Mouse (Mus musculus) mature B cell (primary cell): ENCODE results near the gene Rftn1.

ENCODE experiments used
- in situ Hi-C: fragments of 300-500 bp; cut with MboI; formaldehyde crosslinking; loops from 2 replicates; pipeline ENCODE4 v1.14.3; 2019

Gene Rftn1

DNA sequence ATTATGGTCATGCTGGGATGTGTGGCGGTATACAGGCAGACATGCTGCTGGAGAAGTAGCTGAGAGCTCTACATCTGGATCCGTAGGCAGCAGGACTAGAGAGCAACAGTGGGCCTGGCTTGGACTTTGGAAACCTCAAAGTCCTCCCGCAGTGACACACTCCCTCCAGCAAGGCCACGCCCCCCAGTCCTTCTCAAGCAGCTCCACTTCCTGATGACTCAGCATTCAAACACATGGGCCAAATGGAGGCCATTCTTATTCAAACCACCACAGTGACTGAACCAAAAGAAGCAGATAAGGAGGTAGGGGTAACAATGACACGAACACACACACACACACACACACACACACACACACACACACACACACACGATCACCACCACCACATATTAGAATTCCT lies 17.7 kb downstream of the Rftn1 start:
- in situ Hi-C loops, result no loop called here

DNA sequence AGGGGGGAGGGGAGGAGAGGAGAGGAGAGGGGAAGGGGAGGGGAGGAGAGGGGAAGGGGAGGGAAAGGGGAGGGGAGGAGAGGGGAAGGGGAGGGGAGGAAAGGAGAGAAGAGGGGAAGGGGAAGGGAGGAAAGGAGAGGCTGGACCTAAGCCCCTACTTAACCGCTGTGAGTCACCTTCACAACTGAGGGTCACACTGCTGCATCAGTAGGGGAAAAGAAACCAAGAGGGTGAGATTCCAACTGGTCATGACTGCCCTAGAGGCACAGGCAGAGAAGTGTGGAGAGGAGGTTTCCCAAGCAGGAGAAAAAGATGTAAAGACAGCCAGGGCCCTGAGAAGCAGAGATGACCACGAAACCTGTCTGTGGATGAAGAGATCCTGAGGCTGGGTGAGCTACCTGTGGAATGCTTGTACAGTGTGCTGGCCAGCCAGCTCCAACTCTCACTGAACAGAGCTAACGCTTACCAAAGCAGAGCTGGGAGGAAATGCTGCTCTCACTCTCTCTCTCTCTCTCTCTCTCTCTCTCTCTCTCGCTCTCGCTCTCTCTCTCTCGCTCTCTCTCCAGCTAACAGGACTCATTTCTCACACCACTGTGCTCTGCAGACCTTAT lies 19.4 kb downstream of the Rftn1 start:
- in situ Hi-C loops, result no loop called here

DNA sequence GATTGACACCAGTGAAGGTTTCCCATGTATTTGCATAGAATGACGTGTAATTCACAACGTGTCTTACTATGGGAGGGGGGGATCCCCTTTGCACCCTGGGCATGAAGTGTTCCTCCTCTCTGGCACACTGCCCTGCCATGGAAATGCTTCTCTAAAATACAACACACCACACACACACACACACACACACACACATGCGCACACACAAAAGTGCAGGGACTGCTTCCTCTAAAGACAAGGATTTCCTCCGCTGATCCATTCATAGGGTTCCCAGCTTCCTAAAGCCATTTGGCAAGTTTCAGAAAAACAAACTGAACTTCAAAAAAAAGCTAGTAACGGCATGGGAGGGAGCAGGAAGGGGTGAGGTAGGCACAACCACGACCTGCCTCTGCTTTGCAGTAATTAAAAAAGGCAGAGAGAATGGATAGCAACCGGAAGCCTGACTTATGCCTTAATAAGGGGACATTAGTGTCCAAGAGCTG lies 20.5 kb downstream of the Rftn1 start:
- in situ Hi-C loops, result no loop called here

DNA sequence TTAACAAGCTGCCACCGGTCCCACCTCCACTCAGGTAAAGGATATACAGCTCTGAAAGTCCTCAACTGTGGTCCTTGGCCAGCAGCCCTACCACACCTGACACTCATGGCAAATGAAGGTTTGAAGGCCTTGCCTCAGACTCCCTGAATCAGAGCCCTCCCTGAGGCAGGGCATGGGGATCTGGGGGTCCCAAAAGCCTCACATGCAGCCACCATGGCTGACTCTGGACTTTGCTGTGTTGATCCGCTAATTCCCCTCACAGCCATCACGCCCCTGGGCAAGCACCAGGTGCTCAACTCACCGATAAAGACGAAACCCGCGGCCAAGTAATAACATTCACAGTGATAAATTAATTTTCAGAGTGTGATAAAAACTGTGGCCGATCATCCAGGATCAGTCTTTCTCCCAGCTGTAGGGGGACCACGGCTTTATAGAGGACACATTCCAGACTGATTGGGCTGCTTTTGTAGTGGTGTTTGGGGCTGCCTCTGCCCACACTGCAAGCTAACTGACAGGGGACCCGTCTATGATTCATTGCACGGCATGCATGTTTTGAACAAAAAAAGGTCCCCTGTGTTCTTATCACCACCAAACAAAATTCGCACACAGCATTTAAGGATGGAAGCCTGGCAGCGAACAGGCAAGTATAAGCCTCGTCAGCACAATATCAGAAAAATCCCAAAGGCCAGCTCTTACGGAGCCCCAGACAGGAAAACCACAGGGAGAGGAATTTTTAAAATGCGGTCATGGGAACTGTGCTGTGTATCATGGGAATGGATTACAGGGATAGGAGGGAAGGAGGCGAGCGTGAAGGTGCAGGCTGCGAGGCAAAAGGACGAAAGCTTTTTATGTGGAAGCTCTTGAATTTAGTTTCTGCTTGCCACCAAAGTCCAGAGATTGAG lies 29.3 kb downstream of the Rftn1 start:
- in situ Hi-C loops, result no loop called here

DNA sequence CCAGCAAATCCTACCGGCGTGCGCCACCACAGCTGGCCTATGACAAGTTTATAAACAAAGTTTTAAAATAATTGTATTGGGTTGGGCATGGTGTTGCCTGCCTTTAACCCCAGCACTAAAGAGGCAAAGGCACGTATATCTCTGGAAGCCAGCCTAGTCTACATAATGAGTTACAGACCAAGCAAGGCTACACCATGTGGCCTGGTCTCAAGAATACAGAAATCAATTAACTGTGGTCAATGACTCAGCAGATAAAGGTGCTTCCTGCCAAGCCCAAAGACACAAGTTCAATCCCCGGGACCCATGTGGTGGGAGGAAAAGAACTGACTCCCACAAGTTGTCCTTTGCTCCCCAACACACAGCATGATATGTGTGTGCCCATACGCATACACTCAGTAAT lies 30.1 kb downstream of the Rftn1 start:
- in situ Hi-C loops, result no loop called here

DNA sequence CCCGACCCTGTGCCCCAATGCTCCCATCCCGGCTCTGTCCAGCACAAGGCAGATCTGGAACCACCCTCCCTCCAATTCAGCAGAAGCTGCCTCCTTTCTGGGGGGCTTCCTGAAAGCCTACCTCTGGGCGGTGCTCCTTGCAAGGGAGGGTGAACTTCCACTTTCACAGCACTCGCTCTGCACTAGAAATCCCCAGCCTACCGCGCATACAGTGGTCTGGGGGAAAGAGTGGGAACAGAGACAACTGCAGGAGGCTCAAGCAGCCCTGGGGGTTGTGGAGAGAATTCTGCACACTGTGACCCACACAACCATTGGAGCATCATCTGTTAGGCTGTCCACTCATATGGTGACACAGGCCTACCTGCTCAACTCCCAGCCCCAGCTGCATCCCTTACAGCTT lies 30.7 kb downstream of the Rftn1 start:
- in situ Hi-C loops, result no loop called here

DNA sequence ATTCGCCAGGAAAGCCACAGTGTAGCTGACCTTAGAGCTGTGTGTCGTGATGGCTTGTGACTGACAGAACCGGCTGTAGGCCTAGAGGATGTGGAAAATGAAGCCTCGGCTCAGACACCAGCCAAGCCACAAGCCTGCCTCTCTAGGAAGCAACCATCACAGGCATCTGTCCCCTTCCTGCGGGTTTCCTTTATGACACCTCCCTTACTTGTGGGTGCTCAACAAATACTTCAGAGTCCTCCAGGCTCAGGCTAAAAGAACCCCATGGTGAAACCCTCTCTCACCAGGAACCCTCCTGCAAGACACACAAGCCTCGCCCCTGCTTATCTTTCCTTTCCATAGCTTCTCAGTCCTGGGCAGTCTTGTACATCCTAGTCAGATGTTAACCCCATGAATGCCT lies 31.9 kb downstream of the Rftn1 start:
- in situ Hi-C loops, result no loop called here

DNA sequence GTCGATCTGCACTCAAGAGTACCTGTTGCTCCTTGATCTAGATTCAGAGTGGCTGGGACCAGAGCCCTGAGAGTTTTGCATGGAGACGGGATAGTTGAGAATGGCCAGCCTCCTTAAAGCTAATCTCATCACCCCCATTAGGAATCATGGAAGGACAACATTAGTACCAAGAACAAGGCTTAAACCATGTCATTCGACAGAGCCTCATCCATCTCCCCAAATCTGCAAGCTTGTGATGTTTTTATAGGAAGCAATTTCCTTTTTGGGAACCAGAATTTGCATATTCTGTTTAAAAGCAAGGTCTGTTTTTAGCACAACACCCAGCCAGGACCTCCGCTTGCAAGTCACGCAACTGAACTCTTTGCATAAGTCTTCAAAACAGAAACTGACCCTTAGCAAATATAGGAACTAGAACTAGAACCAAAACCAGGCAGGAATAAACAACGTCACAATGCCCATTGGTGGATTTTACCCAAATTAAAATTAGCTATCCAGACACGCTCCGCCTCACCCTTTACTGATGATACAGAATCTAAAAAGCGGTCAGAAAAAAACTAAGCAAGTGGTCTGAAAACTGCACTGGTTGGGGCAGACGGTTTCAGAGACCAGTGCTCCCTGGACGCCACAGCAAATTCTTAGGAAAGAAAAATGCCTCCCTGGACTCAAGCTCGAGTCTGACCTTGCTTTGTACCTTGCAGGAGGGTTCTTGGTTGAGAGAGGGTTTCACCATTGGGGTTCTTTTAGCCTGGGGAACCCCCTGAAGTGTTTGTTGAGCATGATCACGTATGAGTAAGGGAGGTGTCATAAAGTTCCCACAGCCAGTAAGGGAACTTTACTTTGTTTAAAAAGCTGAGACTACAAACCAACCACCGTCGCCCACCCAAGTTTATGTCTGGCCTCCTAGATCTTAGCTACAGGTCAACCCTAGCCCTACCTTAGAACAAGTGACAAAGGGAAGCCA lies 33.0 kb downstream of the Rftn1 start:
- in situ Hi-C loops, result no loop called here

DNA sequence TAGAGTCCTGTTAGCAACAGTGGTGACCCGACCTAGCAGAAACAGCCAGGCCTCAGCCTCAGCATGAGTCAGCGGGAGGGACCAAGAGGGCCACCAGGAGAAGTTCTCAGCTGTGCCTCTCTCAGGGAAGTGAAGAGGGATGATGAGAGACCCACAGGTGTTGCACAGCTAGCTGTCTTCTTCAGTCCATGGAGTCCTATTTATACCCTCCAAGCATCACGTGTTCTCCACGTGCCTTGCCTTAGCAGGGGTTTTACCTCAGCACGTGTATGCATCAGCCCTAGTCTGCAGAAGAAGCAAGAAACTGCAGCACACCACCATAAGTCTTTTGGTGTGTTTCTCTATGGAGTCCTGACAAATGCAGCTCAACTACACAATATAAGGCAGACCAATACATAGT lies 38.4 kb downstream of the Rftn1 start:
- in situ Hi-C loops, result no loop called here

DNA sequence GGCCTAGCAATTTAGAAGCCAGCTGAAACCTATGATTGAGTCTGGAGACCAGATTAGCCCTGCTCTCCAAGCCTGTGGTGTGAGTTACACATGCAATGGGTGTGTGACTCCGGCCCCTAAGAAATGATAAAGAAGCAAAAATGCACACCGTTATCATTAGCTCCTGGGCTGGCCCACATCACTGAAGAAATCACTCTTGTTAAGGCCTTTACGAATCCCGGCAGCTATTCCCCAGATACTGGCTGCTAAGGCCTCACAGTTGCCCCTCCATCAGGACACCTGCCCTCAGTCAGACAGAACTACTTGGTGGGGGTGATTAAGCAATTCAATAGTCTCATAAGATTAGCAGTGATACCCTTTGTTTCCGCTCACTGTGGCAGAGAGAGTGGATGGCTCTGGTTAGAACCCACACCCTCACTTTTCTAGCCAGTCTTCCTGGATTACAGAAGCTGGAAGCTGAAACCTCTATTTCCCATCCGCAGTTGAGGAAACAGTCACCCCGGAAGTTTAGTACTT lies 39.2 kb downstream of the Rftn1 start:
- in situ Hi-C loops, result no loop called here

DNA sequence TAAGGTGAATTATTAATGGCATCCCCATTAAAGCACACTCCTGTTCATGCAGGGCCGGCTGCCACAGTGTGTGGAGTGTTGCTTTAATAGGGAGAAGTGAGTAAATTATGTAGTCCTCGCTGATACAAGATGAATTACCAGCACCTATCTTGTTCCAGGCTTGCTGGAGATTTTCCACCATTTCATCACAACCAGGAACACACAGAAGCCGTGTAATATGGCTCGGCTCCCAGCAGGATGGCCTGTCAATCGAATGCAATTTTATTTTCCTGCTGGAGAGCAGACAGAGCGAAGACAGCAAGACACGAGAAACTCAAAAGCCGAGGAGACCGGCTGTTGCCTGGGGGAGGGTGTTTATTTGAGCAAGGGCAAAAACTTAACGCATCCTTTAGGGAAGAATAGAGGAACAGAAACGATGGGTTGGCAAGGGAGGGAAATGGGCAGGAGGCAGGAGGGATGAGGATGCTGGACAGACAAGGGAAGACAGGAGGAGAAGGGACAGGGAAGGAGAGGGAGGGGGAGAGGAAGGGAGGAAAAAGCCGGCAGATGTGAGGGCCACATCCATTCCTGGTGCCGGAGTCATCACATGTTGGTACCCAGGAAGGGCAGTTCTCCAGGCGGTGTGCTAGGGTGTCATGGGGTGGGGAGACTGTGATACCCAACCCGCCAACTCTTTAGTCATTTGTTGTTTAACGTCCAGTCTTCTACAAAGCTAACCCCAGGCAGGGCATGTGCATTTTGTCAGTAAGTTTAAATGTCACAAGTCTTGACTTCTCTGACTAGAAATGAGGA lies 39.9 kb downstream of the Rftn1 start:
- in situ Hi-C loops, result no loop called here

DNA sequence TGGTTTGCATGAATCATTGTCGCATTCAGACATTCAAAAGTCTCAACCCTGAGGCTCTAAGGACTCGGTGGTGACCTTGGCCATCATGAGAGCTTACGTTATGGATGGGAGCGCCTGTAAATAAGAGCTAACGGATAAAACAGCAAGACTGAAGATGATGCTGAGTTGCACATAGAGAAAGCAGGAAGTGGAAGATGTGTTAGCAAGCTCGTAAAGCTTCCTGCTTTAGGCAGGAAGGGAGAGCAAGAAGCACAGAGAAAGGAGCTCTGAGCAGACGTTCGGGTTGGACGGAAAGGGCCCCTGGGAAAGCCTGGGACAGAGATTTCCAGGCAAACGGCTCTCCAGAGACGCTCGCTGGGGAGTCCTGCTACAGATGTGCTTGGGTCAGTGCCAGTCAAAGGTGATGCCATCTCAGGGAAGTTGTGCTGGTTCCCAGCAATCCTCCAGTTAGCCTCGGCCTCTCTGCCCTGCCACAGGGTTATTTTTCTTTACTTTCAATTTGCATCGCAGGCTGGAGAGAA lies 40.7 kb downstream of the Rftn1 start:
- in situ Hi-C loops, result no loop called here

DNA sequence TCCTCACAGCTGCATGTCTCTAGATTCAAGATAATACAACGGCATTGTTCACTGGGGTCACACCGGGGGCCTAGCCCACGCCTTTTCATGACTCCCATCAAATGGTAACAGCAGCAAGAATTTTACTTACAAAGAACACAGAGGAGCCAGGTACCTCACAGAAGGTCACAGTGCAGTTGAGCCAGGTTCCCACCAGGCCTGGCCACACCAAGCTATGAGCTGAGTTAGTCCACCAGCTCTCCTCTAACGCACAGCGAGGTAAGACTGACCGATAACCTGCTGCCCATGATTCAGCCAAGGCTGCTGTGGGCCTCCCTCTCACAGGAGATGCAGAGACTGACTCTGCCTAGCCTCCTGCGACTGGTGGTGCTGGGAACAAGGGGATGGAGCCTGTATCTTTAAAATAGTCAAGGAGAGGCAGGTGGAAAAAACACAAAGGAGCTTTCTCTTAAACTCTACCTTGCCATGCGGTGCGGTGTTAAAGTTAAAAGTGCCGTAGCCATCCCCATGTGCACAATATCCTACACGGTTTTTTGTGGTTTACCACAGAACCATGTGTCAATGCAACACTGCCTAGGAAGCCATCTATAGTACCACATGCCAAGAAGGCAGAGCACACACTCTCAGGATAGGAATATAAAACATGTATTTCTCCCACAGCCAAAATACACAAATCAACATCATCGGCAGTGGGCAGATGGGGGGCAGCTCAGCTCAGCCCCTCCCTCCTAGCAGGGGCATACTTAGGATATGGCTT lies 42.5 kb downstream of the Rftn1 start:
- in situ Hi-C loops, result no loop called here

DNA sequence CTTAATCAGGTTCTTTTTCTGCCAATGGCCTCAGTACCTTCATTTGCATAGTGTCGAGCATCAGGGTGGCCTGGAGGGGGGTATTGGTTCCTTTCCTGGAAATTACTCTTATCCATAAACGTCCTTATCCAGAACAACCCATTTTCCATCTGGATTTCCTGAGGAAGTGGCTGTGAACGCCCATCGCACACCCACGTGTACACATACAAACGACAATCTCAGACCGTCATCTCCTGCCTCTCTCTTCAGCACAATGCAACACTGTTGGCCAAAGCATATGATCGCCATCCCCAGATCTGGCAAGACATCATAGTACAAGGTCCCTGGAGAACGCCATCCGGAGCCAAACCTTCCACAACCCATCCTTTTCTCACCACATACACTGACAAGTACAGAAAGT lies 47.1 kb downstream of the Rftn1 start:
- in situ Hi-C loops, result no loop called here

DNA sequence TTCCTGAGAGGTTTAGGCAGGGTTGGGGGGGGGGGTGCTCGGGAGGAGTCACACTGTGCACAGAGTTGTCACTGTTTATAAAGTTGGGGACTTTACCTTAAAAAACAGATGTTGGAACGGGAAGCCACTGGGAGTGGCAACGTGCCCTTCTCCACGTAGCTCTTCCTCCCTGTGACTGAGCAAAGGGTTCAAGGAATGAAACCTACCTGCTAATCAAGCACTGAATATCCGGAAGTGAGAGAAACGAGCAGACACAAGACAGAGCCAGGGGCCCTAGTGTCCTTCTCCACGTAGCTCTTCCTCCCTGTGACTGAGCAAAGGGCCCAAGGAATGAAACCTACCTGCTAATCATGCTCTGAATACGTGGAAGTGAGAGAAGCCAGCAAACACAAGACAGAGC lies 47.9 kb downstream of the Rftn1 start:
- in situ Hi-C loops, result no loop called here

DNA sequence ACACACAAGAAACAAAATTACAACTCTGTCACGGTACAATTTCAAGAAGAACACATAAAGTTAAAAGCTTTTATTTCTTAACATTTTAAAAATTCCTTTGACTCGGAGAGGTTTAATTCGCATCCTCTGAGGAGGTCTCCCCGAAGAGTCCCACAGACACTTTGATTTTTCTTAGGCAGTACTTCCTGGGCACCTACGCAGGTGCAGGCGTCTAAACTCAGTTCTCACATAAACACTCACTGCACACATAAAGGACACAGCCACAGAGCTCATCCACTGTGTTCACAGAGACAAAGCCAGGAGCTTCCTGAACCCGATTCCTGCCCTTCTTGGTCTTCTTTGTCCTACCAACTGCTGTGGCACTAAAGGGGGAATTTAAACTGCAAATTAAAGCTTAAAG lies 48.3 kb downstream of the Rftn1 start:
- in situ Hi-C loops, result no loop called here

DNA sequence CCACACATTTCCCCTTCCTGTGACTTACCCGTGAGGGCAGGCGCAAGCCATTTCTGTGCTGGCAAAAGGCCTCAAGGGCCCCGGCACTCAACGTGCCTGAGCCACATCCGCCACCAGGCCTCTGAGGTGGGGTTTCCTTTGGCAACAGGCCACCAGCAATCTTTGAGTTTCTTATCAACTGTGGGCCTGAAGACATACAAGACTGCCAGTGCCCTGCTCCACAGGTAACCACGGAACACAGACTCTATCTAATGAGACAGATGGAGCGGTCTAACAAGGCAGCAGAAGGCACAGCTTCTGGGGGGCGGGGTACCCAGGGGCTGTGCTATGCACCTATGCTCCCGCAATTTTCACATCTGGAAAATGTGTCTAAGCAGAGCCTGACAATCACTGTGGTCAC lies 54.4 kb downstream of the Rftn1 start:
- in situ Hi-C loops, result no loop called here

DNA sequence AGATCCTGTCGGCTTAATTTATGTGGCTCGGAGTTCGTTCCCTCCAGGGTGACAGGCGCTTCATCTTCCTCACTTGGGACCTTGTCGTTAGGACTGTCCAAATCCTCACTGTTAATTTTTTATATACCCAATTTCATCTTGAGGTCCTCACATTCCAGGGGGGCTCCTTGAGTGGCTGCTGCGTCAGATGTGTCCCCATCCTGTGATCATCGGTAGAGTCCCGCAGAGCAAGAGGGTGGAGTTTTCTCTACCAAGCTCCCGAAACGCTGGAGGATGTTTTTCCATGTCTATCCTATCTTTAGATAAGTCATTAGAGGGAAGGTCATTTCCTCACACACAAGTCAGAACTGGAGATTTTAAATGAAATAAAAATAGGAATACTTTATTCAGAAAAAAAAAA lies 55.0 kb downstream of the Rftn1 start:
- in situ Hi-C loops, result no loop called here

DNA sequence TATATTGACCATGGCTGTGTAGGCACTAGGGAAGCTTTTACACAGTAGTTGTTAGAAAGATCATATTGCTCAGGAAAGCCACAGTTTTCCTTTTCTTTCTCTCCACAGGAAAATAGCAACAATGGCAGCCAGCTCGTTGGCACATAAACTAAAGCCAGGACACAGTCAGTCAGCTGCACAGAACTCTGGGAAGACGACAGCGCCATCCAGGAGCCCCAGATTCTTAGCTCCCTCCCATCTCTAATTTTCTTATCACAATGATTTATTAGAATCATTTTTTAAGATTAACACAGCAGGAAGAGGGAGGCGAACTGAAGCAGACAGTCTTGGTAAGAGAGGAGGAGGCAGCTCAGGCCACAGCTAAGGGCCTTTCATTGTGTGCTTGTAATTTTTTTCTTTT lies 58.8 kb downstream of the Rftn1 start:
- in situ Hi-C loops, result no loop called here

DNA sequence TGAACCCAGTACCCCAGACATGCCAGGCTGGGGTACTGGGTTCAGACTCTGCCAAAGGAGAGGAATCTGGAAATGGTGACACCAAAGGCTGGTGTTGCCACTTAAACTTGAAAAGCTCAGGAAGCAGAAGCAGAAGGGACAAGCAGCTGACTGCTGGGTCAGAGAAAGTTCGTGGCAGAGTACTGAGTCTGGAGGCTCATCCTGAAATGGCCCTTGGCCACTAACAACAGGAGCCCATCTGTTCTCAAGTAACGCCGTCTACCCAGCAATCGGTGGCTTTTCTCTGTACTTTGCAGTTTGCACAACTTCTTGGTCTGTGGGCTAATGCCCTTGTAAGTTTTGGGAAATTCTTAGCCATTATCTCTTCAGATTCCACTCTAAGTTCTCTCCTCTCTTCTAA lies 60.1 kb downstream of the Rftn1 start:
- in situ Hi-C loops, result no loop called here
